Mouse (Mus musculus): ENCODE data around the gene Ucp2. TPM values are rescaled to one million over a fixed set of nuclear protein-coding genes. Genes with fewer than 3 reads are reported as not detected.

The Ucp2 gene
- polyA plus RNA-seq, 1 experiment from 2014 or later = 617 TPM

- peak; percentile 24; the same call in 1 of the 2 replicates for TF ChIP-seq EP300 (IDR thresholded peaks at IDR 0.05)
- TF ChIP-seq CTCF (IDR thresholded peaks at IDR 0.05) = no peak
- peak; percentile 92 for ATAC-seq
- Histone ChIP-seq H3K4me2 (replicated peaks; ENCODE audit: low read depth, low read length) (peak overlapping the region; percentile 37), H3K4me3 (ENCODE audit: low read depth, low read length) (no peak overlapping the region), H3K27ac (ENCODE audit: low read length) (peak overlapping the region; percentile 89), H3K27me3 (replicated peaks; ENCODE audit: insufficient read depth, low read length) (no peaks in the 10 kb centered on the region), H3K36me3 (ENCODE audit: insufficient read depth, low read length) (peaks cover 4% of the 10 kb centered on the region; the same call in 1 of the 2 replicates), H3K4me1 (ENCODE audit: insufficient read depth, low read depth, low read length) (peaks cover 18% of the 10 kb centered on the region), H3K9me3 (ENCODE audit: low read length) (no peaks in the 10 kb centered on the region), H3K9ac (replicated peaks; ENCODE audit: low read depth) (no peak overlapping the region)
- WGBS = 13% methylated on average over 5 of the region's 5 CpGs
- DNase-seq (ENCODE audit: low spot score) = peak; percentile 88
Observed at GRCm38 (mm10) chr7:100465656-100466309, 27.4 kb upstream of the Ucp2 start.

- no peaks in the 10 kb centered on the region for H3K27me3 ChIP-seq (replicated peaks; ENCODE audit: insufficient read depth, low read length)
- TF ChIP-seq CTCF (IDR thresholded peaks at IDR 0.05) = no peak
- H3K27ac ChIP-seq (ENCODE audit: low read length) = peak overlapping the region; percentile 89; the same call in 1 of the 2 replicates
- no peak overlapping the region for H3K9ac ChIP-seq (replicated peaks; ENCODE audit: low read depth)
- no peaks in the 10 kb centered on the region for H3K9me3 ChIP-seq (ENCODE audit: low read length)
- ATAC-seq (peak; percentile 58), DNase-seq (ENCODE audit: low spot score) (peak; percentile 48)
- peaks cover 4% of the 10 kb centered on the region; the same call in 1 of the 2 replicates for H3K36me3 ChIP-seq (ENCODE audit: insufficient read depth, low read length)
- H3K4me3 ChIP-seq (ENCODE audit: low read depth, low read length) = no peak overlapping the region
- 63% methylated on average over 11 of the region's 11 CpGs for WGBS
- H3K4me1 ChIP-seq (ENCODE audit: insufficient read depth, low read depth, low read length) = peaks cover 18% of the 10 kb centered on the region
- no peak overlapping the region for H3K4me2 ChIP-seq (replicated peaks; ENCODE audit: low read depth, low read length)
Observed at GRCm38 (mm10) chr7:100466781-100467510, 26.2 kb upstream of the Ucp2 start.

- Histone ChIP-seq H3K4me2 (replicated peaks; ENCODE audit: low read depth, low read length) (no peak overlapping the region), H3K36me3 (ENCODE audit: insufficient read depth, low read length) (peaks cover 4% of the 10 kb centered on the region; the same call in 1 of the 2 replicates), H3K4me1 (ENCODE audit: insufficient read depth, low read depth, low read length) (peaks cover 18% of the 10 kb centered on the region), H3K9ac (replicated peaks; ENCODE audit: low read depth) (no peak overlapping the region), H3K27me3 (replicated peaks; ENCODE audit: insufficient read depth, low read length) (no peaks in the 10 kb centered on the region), H3K4me3 (ENCODE audit: low read depth, low read length) (no peak overlapping the region), H3K27ac (ENCODE audit: low read length) (no peak overlapping the region), H3K9me3 (ENCODE audit: low read length) (no peaks in the 10 kb centered on the region)
- no peak for DNase-seq (ENCODE audit: low spot score)
- ATAC-seq = no peak
- WGBS = 86% methylated on average over 6 of the region's 6 CpGs
- TF ChIP-seq CTCF (IDR thresholded peaks at IDR 0.05) (no peak), EP300 (IDR thresholded peaks at IDR 0.05) (no peak)
Observed at GRCm38 (mm10) chr7:100468761-100469160, 24.4 kb upstream of the Ucp2 start.

- TF ChIP-seq CTCF (IDR thresholded peaks at IDR 0.05) (no peak), EP300 (IDR thresholded peaks at IDR 0.05) (no peak)
- WGBS = 90% methylated on average over 1 of the region's 1 CpGs
- ATAC-seq = no peak
- Histone ChIP-seq H3K36me3 (ENCODE audit: insufficient read depth, low read length) (peaks cover 4% of the 10 kb centered on the region; the same call in 1 of the 2 replicates), H3K4me1 (ENCODE audit: insufficient read depth, low read depth, low read length) (peaks cover 17% of the 10 kb centered on the region), H3K9me3 (ENCODE audit: low read length) (no peaks in the 10 kb centered on the region), H3K27me3 (replicated peaks; ENCODE audit: insufficient read depth, low read length) (no peaks in the 10 kb centered on the region), H3K9ac (replicated peaks; ENCODE audit: low read depth) (no peak overlapping the region), H3K27ac (ENCODE audit: low read length) (no peak overlapping the region), H3K4me3 (ENCODE audit: low read depth, low read length) (no peak overlapping the region), H3K4me2 (replicated peaks; ENCODE audit: low read depth, low read length) (no peak overlapping the region)
- DNase-seq (ENCODE audit: low spot score) = no peak
Observed at GRCm38 (mm10) chr7:100469502-100469901, 23.6 kb upstream of the Ucp2 start.

GRCm38 (mm10) chr7:100470796-100471406 is 22.2 kb upstream of the Ucp2 start:
- Histone ChIP-seq H3K27ac (ENCODE audit: low read length) (no peak overlapping the region), H3K4me1 (ENCODE audit: insufficient read depth, low read depth, low read length) (peaks cover 9% of the 10 kb centered on the region; the same call in 1 of the 2 replicates), H3K27me3 (replicated peaks; ENCODE audit: insufficient read depth, low read length) (no peaks in the 10 kb centered on the region), H3K9me3 (ENCODE audit: low read length) (no peaks in the 10 kb centered on the region), H3K4me3 (ENCODE audit: low read depth, low read length) (no peak overlapping the region), H3K9ac (replicated peaks; ENCODE audit: low read depth) (no peak overlapping the region), H3K36me3 (ENCODE audit: insufficient read depth, low read length) (peaks cover 4% of the 10 kb centered on the region; the same call in 1 of the 2 replicates), H3K4me2 (replicated peaks; ENCODE audit: low read depth, low read length) (no peak overlapping the region)
- TF ChIP-seq CTCF (IDR thresholded peaks at IDR 0.05) = no peak
- TF ChIP-seq EP300 (IDR thresholded peaks at IDR 0.05) = no peak
- ATAC-seq = no peak
- DNase-seq (ENCODE audit: low spot score) = no peak
- WGBS = 83% methylated on average over 11 of the region's 11 CpGs

GRCm38 (mm10) chr7:100471407-100471797 is 21.7 kb upstream of the Ucp2 start:
- DNase-seq (ENCODE audit: low spot score) (no peak), ATAC-seq (no peak)
- H3K27ac ChIP-seq (ENCODE audit: low read length) = no peak overlapping the region
- H3K4me2 ChIP-seq (replicated peaks; ENCODE audit: low read depth, low read length) = no peak overlapping the region
- peaks cover 4% of the 10 kb centered on the region; the same call in 1 of the 2 replicates for H3K36me3 ChIP-seq (ENCODE audit: insufficient read depth, low read length)
- H3K4me3 ChIP-seq (ENCODE audit: low read depth, low read length) = no peak overlapping the region
- no peaks in the 10 kb centered on the region for H3K27me3 ChIP-seq (replicated peaks; ENCODE audit: insufficient read depth, low read length)
- TF ChIP-seq CTCF (IDR thresholded peaks at IDR 0.05) = no peak
- TF ChIP-seq EP300 (IDR thresholded peaks at IDR 0.05) = no peak
- no peaks in the 10 kb centered on the region for H3K9me3 ChIP-seq (ENCODE audit: low read length)
- 74% methylated on average over 1 of the region's 1 CpGs for WGBS
- H3K9ac ChIP-seq (replicated peaks; ENCODE audit: low read depth) = no peak overlapping the region
- H3K4me1 ChIP-seq (ENCODE audit: insufficient read depth, low read depth, low read length) = peaks cover 6% of the 10 kb centered on the region; the same call in 1 of the 2 replicates

All from lung, postnatal 0 days (tissue).